Mouse (Mus musculus) G1E (cell line): ENCODE data around the gene Rgs3.

Source experiments
- CTCF ChIP-seq: IDR thresholded peaks from 2 replicates; pipeline ENCODE4 v1.5.1; 2012; ENCODE audit warnings: low read depth, low read length, inconsistent platforms, mixed read lengths
- GATA1 ChIP-seq: IDR thresholded peaks from 2 replicates; pipeline ENCODE4 v1.6.1; 2012; ENCODE audit warnings: borderline replicate concordance, low read length, inconsistent platforms, mixed read lengths

- TF ChIP-seq CTCF: no peak
- no peak for TF ChIP-seq GATA1
Measured at GRCm38 (mm10) chr4:62524651-62525488, 34.8 kb upstream of the Rgs3 start, which contains the start of the genes Pole3 and 4933430I17Rik.
